Mouse (Mus musculus): Measurements from ENCODE around the gene Nkx2-3.

The Nkx2-3 gene

DNA sequence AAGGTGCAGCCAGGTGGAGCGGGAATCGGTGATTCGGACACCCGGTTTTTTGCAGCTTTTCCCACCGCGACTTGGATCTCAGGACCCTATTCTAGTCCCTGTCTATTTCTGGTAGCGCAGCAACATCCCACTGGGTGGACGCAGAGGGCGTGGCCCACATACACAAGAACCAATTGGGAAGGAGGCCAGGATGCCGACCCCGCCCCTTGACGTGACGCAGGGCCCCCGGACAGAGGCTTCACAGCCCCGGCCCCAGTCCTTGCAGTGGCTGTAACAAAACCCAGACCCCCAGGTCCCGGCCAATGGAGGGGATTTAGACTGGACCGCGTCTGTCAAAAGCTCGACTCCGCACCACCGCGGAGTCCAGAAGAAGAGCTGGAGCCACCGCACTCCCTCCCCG, at the start of gene Nkx2-3:
Gene Nkx2-3 (plus strand): TSS at position 275 of the 400 bp plus-strand sequence.
- peak; percentile 93 for DNase-seq (ENCODE audit: low spot score)

DNA sequence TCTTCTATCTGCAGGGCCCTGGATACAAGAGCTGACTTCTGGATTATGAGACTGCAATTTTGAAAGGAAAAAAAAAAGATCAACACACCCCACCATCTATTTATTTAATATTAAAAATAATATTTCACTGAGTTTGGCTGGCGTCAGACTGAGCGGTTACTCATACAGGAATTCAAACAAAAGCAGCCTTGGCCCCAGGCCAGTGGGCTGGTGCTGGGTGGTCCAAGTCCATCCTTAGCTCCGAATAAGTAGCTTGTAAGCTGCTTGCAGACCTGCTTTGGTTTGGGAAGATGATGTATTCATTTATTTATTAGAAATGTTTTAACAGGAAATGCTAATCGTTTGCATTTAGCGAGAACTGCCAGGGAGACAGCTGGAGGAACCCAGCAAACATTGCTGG, 49.0 kb upstream of the Nkx2-3 start:
- DNase-seq (ENCODE audit: low spot score) = no peak

DNA sequence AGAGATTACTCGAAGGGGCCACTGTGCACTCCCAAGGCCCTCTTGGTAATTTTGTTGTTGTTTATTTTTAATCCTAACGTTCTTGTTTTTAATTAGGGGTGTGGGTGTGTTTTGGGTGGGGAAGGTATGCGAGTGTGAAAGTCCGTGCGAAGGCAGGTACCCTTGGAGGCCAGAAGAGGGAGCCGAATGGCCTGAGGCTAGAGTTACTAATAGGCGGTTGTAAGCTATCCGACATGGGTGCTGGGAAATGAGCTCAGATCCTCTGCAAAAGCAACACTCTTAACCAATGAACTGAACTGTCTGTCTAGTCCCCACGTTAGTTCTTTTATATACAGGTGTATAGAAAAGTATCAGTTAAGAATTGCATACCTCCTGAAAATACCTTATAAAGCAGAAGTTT, 43.8 kb upstream of the Nkx2-3 start:
- no peak for DNase-seq (ENCODE audit: low spot score)

DNA sequence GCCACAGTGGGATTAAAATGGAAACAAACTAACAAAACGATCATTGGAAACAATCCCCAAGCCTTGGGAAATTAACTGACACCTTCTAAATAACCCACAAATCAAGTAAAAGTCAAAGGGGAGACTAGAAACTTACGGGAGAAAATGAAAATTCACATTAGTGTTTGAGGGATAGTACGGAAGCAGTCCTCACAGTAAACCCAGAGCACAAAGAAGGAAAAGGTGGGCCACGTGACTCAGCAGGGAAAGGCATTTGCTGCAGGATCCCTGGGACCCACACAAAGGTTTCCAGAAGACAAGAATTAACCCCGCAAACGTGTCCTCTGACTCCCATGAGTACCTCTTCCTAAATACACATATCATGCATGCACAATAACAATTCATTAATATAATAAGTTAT, 43.0 kb upstream of the Nkx2-3 start:
- DNase-seq (ENCODE audit: low spot score) = no peak

DNA sequence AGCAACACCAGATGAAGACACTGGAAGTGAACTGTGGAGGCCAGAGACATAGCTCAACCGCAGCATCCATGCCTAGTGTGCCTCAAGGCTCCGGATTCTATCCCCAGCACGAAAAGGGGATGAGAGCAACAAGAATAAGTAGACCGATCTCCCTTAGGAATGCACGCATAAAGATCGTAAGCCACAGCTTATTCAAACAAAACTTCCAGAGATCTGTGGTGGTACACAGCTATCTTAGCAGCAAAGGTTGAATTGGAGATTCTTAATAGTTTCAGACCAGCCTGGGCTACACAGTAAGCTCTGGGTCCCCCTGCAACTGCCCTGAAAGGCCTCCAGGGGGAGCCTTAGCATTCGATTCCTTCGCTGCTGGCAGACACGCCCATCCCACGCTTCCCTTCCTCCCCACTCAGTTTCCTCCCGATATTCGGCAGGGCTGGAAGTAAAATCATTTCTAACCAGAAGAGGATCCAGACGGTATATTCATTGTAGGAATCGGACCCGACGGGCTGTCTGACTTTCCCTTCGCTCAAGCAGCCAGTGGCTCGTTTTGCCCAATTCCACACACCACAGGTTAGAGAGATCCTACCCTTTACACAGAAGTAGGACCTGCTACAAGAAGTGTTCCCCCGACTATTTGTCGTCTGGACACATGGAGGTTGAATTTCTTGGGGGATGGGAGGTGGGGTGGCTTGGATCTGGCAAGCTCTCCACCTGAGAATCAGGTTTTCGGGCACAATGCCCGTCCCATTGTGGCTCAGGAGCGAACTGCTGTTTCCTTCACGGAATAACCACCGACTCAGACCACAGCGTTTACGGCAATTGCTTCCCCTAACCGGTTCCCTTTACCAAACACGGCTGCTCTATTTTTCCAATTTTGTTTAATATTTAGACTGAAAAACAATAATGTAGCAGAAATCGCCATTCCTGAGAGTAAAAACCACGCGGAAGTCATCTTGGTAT, 41.0 kb upstream of the Nkx2-3 start:
- peak; percentile 94 for DNase-seq (ENCODE audit: low spot score)

DNA sequence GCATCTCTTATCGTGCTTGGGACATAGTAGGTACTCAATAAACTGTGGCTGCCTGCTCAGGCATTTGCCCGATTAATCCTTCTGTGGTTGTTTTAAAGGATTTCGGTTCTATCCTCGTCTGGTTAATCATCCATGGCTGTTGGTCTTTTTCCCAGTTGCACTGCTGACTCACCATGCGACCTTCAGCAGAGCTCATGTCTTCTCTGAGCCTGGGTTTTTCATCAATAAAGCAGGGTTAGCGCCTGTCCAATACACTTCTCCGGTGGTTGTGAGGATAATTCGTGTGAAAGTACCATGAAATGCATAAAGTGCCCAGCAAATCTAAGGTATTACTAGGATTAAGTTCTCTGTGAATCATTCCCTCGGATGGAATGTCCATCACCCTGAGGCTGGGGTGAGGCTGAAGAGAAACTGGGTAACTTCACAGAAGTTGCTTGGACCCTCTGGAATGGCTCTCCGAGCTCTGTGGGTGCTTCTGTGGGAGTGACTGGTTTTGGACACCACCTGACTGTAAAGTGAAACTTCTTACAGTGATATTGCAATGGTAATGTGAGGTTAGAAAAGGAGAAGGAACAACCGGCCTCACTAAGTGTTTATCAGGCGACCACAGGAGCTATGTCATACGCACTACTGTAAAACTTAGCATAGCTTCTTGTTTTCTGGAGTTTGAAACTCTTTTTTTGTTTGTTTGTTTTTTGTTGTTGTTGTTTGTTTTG, 32.9 kb upstream of the Nkx2-3 start:
- no peak for DNase-seq (ENCODE audit: low spot score)

DNA sequence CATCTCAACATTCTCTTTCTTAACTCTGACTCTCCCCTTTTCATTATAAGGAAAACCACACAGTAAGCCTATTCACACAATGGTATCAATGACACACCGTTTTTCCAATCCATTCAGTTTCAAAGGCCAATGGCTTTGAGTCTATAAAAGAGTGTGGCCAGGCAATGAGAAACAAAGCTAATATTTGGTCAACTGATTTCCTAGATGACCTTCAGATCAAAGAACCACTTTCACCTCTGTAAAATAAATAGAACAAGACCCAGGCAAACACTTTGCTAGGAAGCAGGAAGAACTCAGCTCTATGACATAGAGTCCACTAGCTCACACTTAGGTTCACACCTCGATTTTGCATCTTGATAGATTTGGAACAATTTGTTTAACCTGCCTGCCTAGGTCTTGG, 30.9 kb upstream of the Nkx2-3 start:
- DNase-seq (ENCODE audit: low spot score) = no peak

DNA sequence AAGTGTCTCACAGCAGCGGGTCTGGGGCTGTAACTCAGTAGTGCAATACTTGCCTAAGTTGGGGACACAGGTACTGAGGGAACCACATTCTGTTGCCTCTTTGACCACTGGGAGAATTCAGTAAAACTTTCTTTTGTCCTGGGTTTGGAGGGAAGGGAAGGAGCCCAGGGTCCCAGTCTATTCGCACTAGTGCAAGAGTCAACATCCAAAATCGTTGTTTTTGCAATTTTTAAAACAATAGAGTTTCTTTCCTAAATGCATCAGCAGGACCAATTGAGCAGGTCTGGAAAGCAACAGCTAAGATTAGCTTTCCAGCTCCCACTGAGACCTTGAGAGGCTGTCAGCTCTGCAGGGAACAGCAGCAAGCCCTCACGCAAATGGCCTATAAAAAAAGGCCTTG, 28.9 kb upstream of the Nkx2-3 start:
- DNase-seq (ENCODE audit: low spot score) = no peak

DNA sequence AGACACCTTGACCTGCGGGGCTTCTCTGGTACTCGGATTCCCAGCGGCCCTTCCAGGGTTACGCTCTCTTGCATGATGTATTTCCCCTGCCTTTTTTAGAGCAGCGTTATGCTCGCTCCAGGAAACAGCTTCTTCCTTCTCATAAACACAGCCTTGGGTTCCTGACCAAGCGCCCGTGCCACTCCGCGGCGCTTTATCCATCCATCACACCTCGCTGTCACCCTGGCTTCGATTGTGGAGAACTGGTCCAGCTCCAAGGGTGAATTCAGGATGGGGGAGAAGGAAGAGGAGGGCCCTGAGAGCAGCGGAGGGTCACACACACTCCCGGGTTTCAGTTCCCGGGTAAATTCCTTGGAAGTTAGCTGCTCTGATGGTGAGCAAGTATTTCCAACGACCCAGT, 28.5 kb upstream of the Nkx2-3 start:
- no peak for DNase-seq (ENCODE audit: low spot score)

DNA sequence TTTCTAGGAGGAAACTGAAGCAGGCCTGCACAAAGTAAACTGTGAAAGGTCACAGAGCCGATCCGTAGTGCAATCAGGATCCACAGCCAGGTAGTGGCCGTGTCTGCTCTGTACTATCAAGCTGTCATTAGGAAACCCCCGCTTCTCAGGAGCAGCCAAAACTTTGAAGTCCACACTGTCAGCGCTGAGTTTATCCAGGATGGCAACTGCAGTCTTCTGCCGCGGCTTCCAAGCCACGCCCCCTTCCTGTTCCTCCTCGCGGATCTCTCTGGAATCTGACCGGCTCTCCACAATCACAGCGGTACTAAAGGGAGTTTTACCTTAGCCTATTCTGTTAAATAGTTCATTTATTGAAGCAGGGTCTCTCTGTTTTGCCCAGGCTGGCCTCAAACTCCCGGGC, 27.3 kb upstream of the Nkx2-3 start:
- DNase-seq (ENCODE audit: low spot score) = peak; percentile 72

DNA sequence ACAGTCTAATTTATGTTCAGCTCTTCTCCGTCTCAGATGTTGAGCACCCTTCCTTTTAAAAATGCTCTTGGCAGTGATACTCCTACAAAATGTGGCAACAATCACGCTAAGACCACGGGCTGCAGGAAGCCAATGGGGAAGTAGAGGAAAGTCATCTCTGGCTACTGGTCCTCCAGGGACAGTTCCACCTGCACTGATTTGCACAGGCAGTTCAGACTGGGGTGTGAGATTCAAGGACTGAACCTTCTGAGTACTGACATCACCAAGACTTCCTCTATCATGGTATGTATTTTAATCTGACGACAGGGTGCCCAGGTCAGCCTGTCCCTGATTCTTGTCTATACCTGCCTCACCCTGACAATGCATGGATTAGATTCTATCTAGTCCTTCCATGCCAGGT, 20.1 kb upstream of the Nkx2-3 start:
- DNase-seq (ENCODE audit: low spot score) = no peak

DNA sequence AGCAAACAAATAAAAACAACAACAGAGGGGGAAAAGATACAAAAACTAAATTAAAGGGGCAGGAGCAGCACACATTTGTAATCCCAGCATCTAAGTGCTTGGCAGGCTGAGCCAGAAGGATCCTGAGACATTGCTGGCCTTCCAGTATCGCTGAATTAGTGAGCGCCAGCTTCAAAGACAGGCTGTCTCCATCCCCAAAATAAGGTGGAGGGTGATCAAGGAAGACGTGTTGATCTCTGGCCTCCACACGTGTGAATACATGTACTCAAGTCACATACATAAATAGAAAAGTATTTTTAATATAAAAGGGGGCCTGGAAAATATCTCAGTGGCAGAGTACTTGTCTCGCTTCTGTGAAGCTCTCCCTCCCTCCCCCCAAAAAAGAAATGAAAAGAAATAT, 15.1 kb upstream of the Nkx2-3 start:
- no peak for DNase-seq (ENCODE audit: low spot score)

DNA sequence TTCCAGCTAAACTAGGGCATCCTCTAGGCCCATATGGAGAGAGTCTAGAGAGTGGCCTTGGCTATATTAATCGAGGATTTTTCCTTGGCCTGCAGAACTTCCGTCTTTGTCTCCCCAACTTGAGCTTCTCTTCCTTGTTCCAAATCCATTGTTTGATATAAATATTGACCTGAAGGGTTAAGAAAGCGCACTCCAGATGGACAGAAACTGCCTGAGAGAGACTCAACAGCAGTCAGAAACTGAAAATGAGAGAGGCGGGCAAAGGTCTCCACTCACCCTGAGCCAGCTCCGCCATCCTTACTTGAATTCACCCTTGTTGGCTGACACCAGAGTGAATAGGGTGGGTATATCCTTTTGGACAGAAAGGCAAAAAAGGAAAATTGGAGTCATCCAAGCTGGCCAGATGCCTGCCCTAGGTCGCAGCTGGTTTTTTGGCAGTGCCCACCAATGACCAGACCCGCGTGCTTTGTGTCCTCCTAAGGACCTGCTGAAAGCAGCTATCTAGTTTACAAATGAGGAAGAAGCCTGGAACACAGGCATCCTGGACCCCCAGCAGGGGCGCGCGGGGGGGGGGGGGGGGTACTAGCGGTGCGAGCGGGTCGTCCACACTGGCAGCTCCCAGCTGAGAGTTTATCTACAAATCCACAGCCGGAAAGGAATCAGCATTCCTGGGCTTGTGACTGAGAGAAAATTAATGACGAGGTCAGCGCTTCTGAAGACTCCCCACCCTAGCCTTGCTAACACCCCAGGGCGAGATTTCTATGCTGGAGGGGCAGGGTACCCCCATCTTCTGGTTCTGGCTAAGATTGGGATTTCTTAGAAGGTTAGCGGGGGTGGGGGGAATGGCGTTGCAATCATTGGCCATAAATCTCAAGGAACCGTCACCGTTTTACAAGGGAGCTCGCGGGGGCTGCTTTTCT, 13.1 kb upstream of the Nkx2-3 start:
- peak; percentile 63 for DNase-seq (ENCODE audit: low spot score)

DNA sequence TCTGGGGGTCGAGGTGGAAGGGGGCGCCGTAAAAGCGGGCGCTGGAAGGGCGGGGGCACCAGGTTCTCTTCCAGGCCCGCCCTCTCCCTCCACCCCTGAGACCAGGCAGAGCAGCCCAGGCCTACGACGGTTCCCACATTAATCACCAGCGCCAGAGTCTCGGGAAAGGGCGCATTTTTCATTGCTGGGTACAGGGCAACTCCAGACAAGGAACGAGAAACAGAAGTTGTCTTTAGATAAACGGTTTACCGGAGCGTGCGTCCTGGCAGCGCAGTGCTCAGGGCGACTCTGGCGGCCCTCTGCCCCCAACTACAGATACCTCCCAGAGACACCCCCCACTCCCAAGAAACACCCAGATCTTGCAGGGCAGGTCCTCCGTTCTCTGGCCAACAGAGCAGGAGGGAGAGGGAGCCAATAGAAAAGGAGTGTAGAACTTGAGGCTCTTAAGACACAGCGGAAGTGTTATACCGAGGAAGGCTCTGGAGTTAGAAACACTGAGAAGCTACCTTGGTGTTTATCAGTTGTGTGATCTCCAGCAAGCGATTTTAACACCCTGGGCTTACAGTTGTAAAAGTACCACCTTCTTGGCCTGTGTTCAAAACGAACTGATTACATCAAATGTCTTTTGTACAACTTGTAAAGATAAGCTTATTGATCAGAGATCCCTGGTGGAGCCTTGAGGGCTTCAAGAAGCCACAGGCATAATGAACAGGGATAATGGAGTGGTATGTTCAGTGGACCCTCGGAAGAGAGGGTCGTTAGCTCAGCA, 12.2 kb upstream of the Nkx2-3 start:
- DNase-seq (ENCODE audit: low spot score) = peak; percentile 71

DNA sequence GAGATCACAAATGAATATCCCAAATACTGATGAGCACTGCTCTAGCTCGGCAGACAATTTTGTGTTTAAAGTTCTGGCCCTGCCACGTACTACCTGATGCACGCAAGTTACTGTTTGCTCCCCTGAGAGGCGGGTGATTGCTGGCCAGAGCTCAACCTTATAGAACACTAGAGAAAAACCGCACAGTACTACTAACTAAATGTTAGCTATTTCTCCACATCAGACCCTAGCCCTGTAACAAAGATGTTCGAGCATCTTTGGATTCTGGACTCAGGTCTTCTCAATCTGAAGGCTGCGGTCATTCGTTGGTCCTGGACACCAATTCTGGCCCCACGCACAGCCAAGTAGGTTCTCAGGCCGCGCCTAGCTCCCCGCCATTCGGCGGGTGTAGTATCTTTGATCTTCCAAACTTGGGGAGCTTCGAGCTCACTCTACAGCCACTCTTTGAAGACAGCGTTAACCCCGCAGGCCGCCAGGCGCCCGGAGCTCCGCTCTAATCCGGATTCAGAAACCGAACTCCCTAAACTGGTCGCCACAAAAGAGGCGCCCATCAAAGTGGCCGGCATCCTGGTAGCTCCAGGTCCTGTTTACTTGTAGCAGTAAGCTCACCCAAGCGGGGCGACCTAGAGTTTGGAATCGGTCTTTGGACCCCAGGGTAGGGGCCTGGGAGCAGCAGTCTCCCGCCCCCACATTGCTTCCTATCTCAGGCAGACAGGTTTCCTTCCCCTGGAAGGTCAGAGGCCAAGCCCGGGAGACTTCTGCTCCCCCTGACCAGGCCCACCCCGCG, 11.4 kb upstream of the Nkx2-3 start:
- DNase-seq (ENCODE audit: low spot score) = peak; percentile 53

DNA sequence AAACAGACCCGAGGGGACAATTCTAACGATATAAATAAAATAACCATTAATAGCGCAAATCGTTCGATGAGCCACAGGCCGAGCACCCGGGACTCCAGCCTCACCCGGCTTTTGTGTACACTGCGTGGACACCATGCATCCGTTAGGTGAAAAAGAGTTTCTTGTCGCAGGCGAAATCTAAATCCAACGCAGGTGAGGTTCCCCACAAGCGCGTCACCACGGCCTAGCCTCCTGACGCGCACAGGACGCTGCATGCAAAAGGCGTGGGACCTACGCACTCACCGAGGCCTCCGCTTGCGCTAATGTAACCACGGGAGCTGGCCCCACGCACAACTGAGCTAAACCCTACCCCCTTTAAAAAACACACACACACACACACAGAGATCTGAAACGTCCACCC, 10.7 kb upstream of the Nkx2-3 start:
- peak; percentile 49 for DNase-seq (ENCODE audit: low spot score)

DNA sequence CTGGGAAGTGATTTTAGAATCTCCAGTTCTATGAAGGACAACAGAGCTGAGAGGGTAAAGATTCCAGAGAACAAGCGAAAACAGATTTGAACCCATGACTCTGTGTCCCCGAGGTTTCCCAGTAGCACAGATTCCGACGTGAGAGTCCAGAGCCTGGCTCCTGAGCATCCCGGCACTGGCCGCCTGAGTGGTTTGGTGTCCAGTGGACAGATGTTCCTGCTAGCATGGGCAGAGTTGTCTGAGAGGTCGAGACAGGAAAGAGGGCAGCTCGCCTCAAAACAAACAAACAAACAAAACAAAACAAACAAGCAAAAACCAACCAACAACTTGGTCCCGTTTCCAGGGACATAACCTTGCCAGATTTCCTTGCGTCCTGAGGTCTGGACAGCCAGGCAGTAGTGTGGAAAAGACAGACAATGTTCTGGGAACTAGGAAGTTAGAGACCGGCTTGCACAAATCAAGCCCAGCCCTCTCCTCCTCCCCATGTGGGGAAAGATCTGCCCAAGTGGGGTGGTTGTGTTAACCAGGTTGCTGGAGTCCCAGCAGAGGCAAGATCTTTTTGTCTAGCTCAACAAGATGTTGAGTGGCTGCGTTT, 10.0 kb upstream of the Nkx2-3 start:
- DNase-seq (ENCODE audit: low spot score) = peak; percentile 45

DNA sequence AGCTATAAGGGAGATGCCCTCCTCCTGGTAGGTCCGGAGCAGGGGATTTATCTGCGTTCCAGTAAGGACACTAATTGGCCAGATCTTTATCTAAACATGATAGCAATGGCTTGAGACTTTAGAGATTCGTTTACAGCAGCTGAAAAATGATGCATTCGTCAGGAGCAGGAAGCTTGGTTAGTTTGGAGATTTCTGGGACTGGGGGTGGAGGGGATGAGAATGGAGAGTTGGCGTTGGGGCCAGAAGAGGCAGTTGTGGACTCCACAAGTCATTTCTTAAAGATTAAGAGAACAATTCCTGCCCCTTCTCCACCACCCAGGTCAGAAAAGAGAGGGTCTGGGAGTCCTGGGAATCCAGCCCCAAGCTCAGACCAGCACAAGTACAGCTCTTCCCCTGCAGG, 8.6 kb upstream of the Nkx2-3 start:
- DNase-seq (ENCODE audit: low spot score) = no peak

DNA sequence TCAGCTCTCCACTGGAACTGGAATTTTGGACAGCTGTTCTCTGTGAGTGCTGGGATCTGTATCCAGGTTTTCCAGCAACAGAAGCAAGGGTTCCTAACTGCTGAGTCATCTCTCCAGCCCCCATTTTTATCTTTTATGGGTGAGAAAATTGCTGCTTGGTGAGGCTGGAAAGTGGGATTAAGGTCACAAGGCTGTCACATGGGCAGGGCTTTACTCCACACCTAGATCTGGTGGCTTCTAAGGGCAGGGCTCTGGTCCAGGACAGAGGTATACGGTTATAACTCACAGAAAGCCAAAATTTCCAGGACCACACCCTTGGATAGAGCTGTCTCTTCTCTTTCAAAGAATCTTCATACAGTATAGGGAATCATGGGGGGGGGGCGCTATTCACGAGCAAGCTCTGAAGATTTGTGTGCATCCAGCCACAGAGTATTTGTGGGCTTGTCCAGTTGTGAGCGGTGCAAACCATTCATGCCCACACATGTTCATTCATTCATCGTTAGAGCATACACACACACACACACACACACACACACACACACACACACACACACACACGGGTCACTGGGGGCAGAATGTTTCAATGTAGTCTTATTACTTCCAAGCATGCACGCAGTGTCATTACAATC, 7.5 kb upstream of the Nkx2-3 start:
- DNase-seq (ENCODE audit: low spot score) = no peak
